Mouse (Mus musculus): Measurements from ENCODE around the gene Hbs1l. TPM values are rescaled to one million over a fixed set of nuclear protein-coding genes. Genes with fewer than 3 reads are reported as not detected.

Gene Hbs1l
- 63.7 TPM for polyA plus RNA-seq (2014; fragmentation: Illumina TruSeq; extraction: RNeasy Lipid Tissue Mini Kit (QIAGEN cat#74804); ENCODE audit: low read depth, low replicate concordance)

GRCm38 (mm10) chr10:21295759-21296621 lies at the start of gene Hbs1l:
TSS of gene Hbs1l (plus strand) at chr10:21295979.

DNA sequence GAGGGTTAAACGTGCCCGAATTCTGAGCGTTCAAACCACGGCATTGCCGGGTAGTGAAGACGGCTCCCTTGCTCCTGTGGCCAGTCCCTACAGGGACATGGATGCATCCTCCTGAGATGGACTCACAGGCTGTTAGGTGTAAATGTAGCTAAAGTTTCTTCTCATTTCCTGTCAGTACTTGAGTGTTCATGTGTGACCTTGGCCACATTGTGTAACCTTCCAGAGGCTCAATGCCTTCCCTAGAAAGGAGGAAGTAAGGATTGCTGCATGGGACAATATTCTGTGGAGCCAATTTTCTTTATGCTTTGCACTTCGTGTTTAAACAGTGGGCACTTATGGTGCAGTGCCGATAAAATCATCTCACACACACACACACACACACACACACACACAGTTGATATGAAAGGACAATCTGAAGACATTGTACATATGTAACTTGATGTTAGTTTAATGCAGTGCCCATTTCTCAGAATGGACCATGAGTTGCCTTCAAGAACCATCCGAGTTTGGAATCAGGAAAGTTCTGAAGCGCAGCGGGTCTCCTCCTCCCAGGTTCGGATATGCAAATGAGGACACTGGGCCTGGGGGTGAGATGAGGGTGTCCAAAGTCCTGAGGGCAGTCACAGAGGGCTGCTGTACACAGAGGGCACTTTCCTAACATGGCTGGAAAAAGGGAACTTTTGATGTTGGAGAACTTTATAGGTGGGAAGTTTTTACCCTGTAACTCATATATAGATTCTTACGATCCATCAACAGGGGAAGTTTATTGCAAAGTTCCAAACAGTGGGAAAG lies 81.1 kb downstream of the Hbs1l start, which contains the start of gene Aldh8a1:
Gene Aldh8a1, plus strand, starts transcription at position 610 of the 792 bp plus-strand sequence.

Other genes with a start within 250 kb of the Hbs1l start
- not detected for gene Myb, start 135.0 kb upstream of the Hbs1l start, polyA plus RNA-seq (2014; fragmentation: Illumina TruSeq; extraction: RNeasy Lipid Tissue Mini Kit (QIAGEN cat#74804); ENCODE audit: low read depth, low replicate concordance)
- 209 TPM for gene Aldh8a1, start 81.3 kb downstream of the Hbs1l start, polyA plus RNA-seq (2014; fragmentation: Illumina TruSeq; extraction: RNeasy Lipid Tissue Mini Kit (QIAGEN cat#74804); ENCODE audit: low read depth, low replicate concordance)